Mouse (Mus musculus) testis, adult 2 months (tissue): ENCODE measurements around the gene Plgrkt.

Experiments
- CTCF ChIP-seq: fragments of 200-500 bp; IDR thresholded peaks from 2 replicates; pipeline ENCODE4 v1.5.1; 2012; ENCODE audit warnings: low read depth, mild to moderate bottlenecking, inconsistent platforms, low read length, moderate library complexity; ENCODE audit not compliant: control insufficient read depth, insufficient read depth, insufficient replicate concordance
- POLR2A ChIP-seq: fragments of 200-500 bp; IDR thresholded peaks from 2 replicates; pipeline ENCODE4 v1.6.1; 2012; ENCODE audit warnings: low read depth, mild to moderate bottlenecking, inconsistent platforms, low read length, moderate library complexity; ENCODE audit not compliant: control insufficient read depth

DNA sequence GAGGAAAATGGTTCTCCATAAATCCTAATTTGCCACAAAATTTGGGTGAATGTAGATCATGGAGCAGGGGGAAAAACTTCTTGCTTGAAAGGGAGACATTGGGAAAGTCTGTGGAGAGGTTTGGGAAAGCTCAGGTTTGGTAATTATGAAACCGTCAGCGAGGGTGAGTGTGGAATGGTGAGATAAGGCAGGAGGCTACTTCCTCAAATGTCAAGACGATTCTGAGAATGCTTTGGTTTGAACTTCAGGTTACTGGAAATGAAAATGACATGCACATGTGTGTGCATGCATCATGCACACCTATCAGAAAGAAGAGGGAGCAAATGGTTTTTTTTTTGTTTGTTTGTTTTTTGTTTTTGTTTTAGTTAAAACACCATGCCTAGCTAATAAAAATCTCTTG, 33.3 kb upstream of the Plgrkt start:
- no peak for TF ChIP-seq CTCF
- no peak for TF ChIP-seq POLR2A
